Mouse (Mus musculus): ENCODE measurements around the gene Ccdc70. TPM values are rescaled to one million over a fixed set of nuclear protein-coding genes. Genes with fewer than 3 reads are reported as not detected.

The Ccdc70 gene
- polyA plus RNA-seq, 1 experiment = not detected

DNA sequence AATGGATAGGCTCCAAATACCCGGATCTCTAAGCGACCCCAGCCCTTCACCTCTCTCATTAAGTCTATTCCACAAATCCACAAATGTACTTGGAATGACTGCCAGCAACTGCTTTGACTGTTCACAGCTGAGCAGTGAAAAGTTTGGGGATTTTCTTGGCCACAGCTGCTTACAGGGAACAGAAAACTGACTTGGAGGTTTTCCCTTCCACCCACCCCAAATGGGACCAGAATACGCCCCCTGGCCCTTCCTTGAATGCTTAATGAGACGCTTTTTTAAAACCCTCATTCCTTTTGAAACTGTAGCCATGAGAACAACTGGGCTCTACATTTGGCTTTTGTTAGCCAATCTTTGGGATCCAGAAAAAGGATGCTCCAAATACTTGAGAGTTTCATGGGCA lies 8.6 kb downstream of the Ccdc70 start:
- no peak overlapping the region for H3K4me3 ChIP-seq (replicated peaks; ENCODE audit: extremely low read depth, low read depth, low read length)
- 57% methylated on average over 4 of the region's 4 CpGs for WGBS
- no peak for DNase-seq
- H3K4me1 ChIP-seq (ENCODE audit: control insufficient read depth, insufficient read depth, low read length) = no peaks in the 10 kb centered on the region
- TF ChIP-seq POLR2A (IDR thresholded peaks at IDR 0.05; ENCODE audit: borderline replicate concordance, extremely low read depth, low read depth, low read length) (no peak), CTCF (IDR thresholded peaks at IDR 0.05; ENCODE audit: insufficient read depth, low read length) (no peak)

DNA sequence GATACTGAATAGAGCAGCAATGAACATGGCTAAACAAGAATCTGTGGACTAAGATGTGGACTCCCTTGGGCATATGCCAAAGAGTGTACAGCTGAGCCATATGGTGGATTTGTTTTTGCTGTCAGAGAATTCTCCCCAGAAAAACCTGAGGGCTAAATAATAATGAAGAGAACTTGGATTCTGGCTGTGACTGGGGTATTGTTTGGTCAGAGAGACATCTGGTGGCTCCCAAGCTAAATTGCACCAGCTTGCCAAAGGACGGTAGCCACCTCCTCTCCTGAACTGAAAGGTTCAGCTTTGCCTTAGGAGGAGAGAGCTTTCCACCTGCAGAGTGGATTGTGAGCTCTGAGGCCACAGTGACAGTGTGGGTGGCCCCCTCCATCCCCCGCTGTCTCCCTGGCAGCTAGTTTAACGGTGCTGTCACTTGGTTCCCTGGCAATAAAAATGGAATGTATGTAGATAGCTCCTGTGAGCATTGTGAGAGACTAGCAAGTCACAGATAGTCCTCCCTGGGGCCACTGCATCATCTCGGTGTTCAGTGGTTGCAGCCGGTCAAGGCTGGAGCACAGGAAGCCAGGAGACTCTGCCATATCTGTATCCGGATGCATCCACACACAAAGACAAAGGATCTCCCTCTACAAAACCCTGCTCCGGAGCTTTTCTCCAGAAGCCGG lies 12.2 kb downstream of the Ccdc70 start:
- Histone ChIP-seq H3K4me1 (ENCODE audit: control insufficient read depth, insufficient read depth, low read length) (no peaks in the 10 kb centered on the region), H3K4me3 (replicated peaks; ENCODE audit: extremely low read depth, low read depth, low read length) (no peak overlapping the region)
- no peak for DNase-seq
- 64% methylated on average over 8 of the region's 8 CpGs for WGBS
- TF ChIP-seq CTCF (IDR thresholded peaks at IDR 0.05; ENCODE audit: insufficient read depth, low read length) = no peak
- no peak for TF ChIP-seq POLR2A (IDR thresholded peaks at IDR 0.05; ENCODE audit: borderline replicate concordance, extremely low read depth, low read depth, low read length)

DNA sequence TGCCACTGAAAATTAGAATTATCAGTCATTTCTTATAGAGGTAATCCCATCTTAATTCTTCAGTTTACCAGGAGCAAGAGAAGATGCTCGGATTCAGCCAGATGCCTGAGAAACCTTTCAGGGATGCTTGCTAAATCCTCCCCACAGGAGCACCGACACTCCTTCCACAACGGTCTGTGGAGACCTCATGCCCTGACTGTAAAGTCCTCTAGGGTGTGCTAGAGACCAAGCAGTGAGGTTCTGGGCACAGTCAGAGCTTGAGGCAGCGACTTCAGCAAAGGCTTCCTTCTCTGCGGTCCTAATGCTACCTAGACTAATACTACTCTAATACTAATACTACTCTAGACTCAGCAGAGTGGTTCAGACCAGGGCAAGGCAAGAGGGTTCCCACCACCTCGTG lies 22.6 kb downstream of the Ccdc70 start:
- H3K4me3 ChIP-seq (replicated peaks; ENCODE audit: extremely low read depth, low read depth, low read length) = no peak overlapping the region
- no peaks in the 10 kb centered on the region for H3K4me1 ChIP-seq (ENCODE audit: control insufficient read depth, insufficient read depth, low read length)
- no peak for DNase-seq
- TF ChIP-seq POLR2A (IDR thresholded peaks at IDR 0.05; ENCODE audit: borderline replicate concordance, extremely low read depth, low read depth, low read length) = no peak
- peak; percentile 74 for TF ChIP-seq CTCF (IDR thresholded peaks at IDR 0.05; ENCODE audit: insufficient read depth, low read length)
- 14% methylated on average over 6 of the region's 6 CpGs for WGBS

DNA sequence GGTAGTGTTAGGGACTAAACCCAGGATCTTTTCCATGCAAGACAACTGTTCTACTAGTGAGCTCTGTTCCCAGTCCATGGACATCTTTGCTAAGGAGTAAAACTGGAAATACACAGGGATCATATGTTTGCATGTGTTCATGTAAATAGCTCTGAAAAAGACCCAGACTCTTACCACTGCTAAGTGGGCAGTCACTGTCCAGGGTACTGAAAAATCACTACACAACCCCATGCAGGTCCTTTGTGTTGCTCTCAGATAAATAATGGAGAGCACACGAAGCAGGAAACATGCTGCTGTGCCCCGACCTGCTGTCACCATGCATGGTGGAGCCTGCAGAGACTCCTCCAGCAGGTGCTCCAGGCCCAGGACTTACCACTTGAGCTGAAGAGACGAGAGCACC lies 25.6 kb downstream of the Ccdc70 start:
- TF ChIP-seq POLR2A (IDR thresholded peaks at IDR 0.05; ENCODE audit: borderline replicate concordance, extremely low read depth, low read depth, low read length) (no peak), CTCF (IDR thresholded peaks at IDR 0.05; ENCODE audit: insufficient read depth, low read length) (no peak)
- Histone ChIP-seq H3K4me3 (replicated peaks; ENCODE audit: extremely low read depth, low read depth, low read length) (no peak overlapping the region), H3K4me1 (ENCODE audit: control insufficient read depth, insufficient read depth, low read length) (no peaks in the 10 kb centered on the region)
- 41% methylated on average over 3 of the region's 3 CpGs for WGBS
- no peak for DNase-seq

DNA sequence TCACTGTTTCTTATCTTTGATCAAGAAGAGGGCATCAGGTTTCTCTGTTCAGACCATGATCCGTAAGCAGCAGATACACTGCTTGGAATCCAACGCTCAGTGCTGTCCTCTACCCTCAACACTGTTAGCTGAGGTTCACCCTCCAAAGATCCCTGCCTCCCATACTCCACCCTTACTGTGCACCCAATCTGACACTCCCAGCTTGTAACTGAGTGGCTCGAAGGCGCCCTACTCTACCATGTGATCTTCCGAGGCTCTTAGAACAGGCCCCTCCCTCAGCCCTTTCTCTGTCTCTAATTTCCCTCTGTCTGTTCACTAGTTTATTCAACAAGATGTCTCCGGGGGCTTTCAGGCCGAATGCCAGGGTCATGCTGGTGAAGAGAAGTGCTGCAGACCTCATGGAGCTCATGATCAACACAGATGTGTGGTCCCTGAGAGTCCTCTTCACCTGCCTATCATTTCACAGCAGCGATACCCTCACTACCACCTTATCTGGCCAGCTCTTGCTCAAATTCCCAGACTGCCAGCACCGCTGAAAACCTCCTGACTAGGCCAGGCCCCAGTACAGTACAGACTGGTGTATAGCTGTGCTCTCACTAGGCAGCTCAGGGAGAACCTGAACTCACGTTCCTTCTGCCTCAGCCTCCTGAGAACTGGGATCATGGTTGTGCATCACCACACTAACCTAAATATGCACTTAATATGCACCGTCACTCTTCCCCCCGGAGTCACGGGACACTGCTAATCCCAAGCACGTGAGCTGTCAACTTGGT lies 35.4 kb downstream of the Ccdc70 start:
- H3K4me3 ChIP-seq (replicated peaks; ENCODE audit: extremely low read depth, low read depth, low read length) = no peak overlapping the region
- no peak for DNase-seq
- no peaks in the 10 kb centered on the region for H3K4me1 ChIP-seq (ENCODE audit: control insufficient read depth, insufficient read depth, low read length)
- WGBS = 82% methylated on average over 14 of the region's 14 CpGs
- TF ChIP-seq CTCF (IDR thresholded peaks at IDR 0.05; ENCODE audit: insufficient read depth, low read length) (no peak), POLR2A (IDR thresholded peaks at IDR 0.05; ENCODE audit: borderline replicate concordance, extremely low read depth, low read depth, low read length) (no peak)

DNA sequence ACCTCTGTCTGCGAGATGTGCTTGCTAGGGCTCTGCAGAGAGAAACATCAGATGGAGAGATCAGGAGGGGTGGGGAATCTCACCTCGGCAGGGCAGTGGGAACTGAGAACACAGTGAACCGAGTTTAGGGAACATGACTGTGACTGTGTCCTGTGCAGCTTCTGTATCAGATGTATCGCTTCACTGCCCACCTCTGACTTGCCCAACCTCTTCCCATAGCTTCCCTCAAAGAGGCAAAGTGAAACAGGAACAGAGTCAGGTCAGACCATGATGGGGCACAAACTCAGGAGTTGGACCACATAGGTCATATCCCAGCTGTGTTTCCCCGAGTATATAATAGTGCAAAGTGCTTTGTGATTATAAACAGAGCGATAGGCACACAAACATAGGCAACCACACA lies 36.8 kb downstream of the Ccdc70 start:
- DNase-seq = no peak
- H3K4me3 ChIP-seq (replicated peaks; ENCODE audit: extremely low read depth, low read depth, low read length) = no peak overlapping the region
- no peaks in the 10 kb centered on the region for H3K4me1 ChIP-seq (ENCODE audit: control insufficient read depth, insufficient read depth, low read length)
- WGBS = 74% methylated on average over 6 of the region's 6 CpGs
- TF ChIP-seq POLR2A (IDR thresholded peaks at IDR 0.05; ENCODE audit: borderline replicate concordance, extremely low read depth, low read depth, low read length) = no peak
- no peak for TF ChIP-seq CTCF (IDR thresholded peaks at IDR 0.05; ENCODE audit: insufficient read depth, low read length)

DNA sequence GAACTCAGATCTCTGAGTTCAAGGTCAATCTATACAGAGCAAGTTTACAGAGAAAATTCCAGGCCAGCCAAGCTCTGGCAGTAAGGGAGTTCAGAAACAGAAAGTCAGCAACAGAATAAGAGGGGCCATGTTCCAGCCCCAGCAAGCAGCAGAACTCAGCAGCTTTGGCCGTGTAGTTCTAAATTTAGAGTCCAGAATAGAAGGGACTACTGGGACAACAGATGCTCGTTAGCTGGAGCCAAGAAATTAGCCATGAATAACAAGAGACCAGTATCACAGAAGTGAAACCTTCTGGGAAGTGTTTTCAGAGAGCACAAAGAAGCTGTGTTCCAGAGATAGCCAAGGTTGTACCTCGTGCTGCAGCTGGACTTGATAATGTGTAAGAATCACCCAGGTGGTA lies 39.8 kb downstream of the Ccdc70 start:
- no peak for DNase-seq
- H3K4me3 ChIP-seq (replicated peaks; ENCODE audit: extremely low read depth, low read depth, low read length) = no peak overlapping the region
- WGBS = 53% methylated on average over 3 of the region's 3 CpGs
- TF ChIP-seq POLR2A (IDR thresholded peaks at IDR 0.05; ENCODE audit: borderline replicate concordance, extremely low read depth, low read depth, low read length) = no peak
- no peaks in the 10 kb centered on the region for H3K4me1 ChIP-seq (ENCODE audit: control insufficient read depth, insufficient read depth, low read length)

DNA sequence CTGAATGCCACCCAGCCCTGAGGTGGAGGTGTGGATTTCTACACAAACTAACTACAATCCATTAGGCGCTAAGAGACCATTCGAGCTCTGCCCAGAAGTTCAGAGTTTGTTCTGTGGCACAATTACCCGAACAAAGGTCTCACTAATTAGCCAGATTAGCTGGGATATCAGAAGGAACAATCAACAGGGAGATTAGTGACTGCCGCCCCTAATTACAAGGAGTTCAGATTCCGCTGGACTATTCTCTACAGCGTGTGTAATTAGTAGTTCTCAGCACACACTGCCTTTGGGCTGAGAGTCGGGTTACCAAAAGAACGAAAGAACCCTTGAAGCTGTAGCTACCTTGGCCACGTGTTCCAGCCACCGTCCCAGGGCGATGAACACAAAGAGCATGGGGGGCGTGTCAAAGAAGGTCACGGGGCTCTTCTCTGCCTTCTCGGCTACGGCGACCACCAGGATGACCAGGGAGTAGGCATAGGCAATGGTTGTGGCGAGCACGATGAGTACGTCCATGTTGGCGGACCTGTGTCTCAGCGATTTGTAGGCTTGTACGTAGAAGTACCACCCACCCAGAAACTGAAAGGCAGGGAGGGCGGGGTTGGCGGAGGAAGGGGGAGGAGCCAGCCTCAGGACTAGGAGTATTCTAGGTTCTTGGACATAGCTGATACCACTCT lies 43.6 kb downstream of the Ccdc70 start:
- Histone ChIP-seq H3K4me3 (replicated peaks; ENCODE audit: extremely low read depth, low read depth, low read length) (peak overlapping the region; percentile 53), H3K4me1 (ENCODE audit: control insufficient read depth, insufficient read depth, low read length) (no peaks in the 10 kb centered on the region)
- 78% methylated on average over 24 of the region's 24 CpGs for WGBS
- DNase-seq = no peak
- TF ChIP-seq CTCF (IDR thresholded peaks at IDR 0.05; ENCODE audit: insufficient read depth, low read length) = no peak
- no peak for TF ChIP-seq POLR2A (IDR thresholded peaks at IDR 0.05; ENCODE audit: borderline replicate concordance, extremely low read depth, low read depth, low read length)

DNA sequence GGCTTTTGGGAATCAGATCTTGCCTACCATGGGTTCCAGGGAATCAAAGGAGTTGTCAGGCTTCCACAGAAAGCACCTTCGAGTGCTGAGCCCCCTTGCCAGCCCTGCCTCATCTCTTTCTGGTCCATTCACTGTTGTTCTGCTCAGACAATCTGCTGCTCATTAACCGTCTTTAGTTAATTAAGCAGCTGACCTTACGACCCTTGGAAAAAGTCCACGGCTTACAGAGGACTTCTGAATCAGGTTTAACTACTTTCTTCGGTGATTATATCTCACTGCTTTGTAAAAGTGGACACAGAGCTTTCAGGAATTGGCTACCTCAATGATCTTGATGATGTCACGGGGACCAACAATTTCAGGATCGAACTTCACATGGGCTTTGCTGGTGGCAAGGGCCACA lies 48.2 kb downstream of the Ccdc70 start:
- 74% methylated on average over 7 of the region's 7 CpGs for WGBS
- no peak for TF ChIP-seq POLR2A (IDR thresholded peaks at IDR 0.05; ENCODE audit: borderline replicate concordance, extremely low read depth, low read depth, low read length)
- TF ChIP-seq CTCF (IDR thresholded peaks at IDR 0.05; ENCODE audit: insufficient read depth, low read length) = no peak
- Histone ChIP-seq H3K4me1 (ENCODE audit: control insufficient read depth, insufficient read depth, low read length) (peaks cover 5% of the 10 kb centered on the region; the same call in 1 of the 2 replicates), H3K4me3 (replicated peaks; ENCODE audit: extremely low read depth, low read depth, low read length) (no peak overlapping the region)
- DNase-seq = no peak
